Mouse (Mus musculus): ENCODE results near the gene Tgfbr3l.

Gene Tgfbr3l

GRCm38 (mm10) chr8:4237814-4238433 lies 10.1 kb upstream of the Tgfbr3l start:
- peak; percentile 51 for DNase-seq (ENCODE audit: low spot score)

- DNase-seq (ENCODE audit: low spot score), result peak; percentile 100
These were observed 9.4 kb upstream of the Tgfbr3l start, which contains the start of the genes Map2k7 and Gm49320 for GRCm38 (mm10) chr8:4238434-4239192. TSS of gene Map2k7 (plus strand) at chr8:4238740. TSS of gene Gm49320 (plus strand) at chr8:4238865.

GRCm38 (mm10) chr8:4239193-4239890 lies 8.7 kb upstream of the Tgfbr3l start:
- DNase-seq (ENCODE audit: low spot score), result no peak

- DNase-seq (ENCODE audit: low spot score), result no peak
These were observed 3.0 kb upstream of the Tgfbr3l start for GRCm38 (mm10) chr8:4245061-4245460.

- DNase-seq (ENCODE audit: low spot score), result peak; percentile 59
These were observed 2.3 kb upstream of the Tgfbr3l start for GRCm38 (mm10) chr8:4245737-4246136.

DNA sequence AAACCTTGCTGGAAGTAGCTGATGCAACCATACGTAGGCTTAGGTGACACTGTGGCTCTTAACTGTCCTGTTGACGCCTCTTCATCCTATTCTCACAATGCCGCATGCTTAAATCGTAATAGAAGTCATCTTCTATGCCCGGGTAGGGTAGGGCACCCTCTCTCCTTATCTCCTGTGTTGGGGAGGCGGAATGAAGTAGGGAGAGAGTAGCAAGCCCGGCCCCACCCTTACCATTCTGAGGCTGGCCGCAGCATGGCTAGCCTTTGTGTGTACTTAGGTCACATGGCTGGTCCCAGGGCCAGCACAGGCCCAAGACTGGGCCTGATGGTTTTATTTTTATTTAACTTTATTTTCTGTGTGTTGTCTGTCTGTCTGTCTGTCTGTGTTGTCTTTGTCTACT lies 773 bp upstream of the Tgfbr3l start:
- no peak for DNase-seq (ENCODE audit: low spot score)

GRCm38 (mm10) chr8:4249213-4249612 lies 1.2 kb downstream of the Tgfbr3l start:
- peak; percentile 79 for DNase-seq (ENCODE audit: low spot score)

- peak; percentile 94 for DNase-seq (ENCODE audit: low spot score)
These were observed 2.4 kb downstream of the Tgfbr3l start for GRCm38 (mm10) chr8:4250306-4250970.

GRCm38 (mm10) chr8:4252116-4252760 lies 4.2 kb downstream of the Tgfbr3l start:
- DNase-seq (ENCODE audit: low spot score), result peak; percentile 36

- DNase-seq (ENCODE audit: low spot score), result peak; percentile 99
These were observed 5.2 kb downstream of the Tgfbr3l start, which contains the start of gene Snapc2 for GRCm38 (mm10) chr8:4252934-4253841. TSS of gene Snapc2 (plus strand) at chr8:4253080.

DNA sequence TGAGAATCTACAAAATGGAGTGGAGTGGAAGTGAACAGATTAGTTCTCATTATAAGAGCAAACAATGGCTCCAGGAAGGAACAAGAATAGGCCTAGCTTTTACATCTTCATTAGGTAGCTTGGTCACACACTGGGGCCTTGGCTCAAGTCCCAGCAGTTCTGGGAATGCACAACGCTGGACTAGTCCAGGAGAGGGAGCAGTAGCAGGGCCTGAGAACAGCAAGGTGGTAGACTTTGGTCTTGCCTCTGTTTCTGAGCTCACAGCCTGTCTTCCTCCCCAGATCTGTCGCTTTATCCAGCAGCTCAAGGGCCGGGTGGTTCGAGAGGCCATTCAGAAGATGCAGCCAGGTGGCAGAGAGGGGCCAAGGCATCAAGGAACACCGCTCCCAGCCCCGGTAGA lies 6.0 kb downstream of the Tgfbr3l start:
- DNase-seq (ENCODE audit: low spot score), result peak; percentile 76

DNA sequence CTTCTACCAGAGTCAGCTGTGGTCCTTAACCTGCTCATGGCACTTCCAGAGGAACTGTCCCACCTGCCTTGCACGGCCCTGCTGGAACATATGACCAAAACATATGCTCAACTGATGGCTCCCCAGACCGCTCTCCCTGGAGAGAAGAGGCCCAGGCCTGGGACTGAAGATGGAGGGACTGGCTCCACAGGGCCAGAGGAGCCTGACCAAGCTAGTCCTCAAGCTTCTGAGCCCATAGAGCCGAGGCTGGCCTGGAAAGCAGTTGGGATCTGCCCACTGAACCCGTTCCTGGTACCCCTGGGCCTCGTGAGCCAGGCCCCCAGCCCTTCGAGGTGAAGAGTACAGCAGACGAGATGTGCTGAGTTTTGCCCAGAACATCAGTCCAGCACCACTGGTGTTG lies 7.5 kb downstream of the Tgfbr3l start:
- DNase-seq (ENCODE audit: low spot score), result peak; percentile 37

DNA sequence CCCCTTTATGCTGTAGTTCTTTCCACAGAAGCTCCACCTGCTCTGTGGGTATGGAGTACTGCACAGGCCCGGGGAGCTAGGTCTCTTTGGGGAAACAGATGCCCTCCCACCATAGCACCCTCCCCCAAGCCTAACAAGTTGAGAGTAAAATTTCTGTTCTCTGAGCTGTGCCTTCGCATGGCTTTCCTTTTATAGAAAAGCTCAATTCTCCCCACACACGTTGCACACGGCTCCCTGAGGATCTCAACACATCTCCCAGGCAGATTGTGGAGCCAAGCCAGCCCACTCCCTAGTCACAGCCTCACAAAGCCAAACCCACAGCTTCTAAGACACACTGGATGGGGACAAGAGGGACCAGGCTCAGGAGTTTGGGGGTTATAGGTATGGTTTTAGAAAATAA lies 8.9 kb downstream of the Tgfbr3l start:
- DNase-seq (ENCODE audit: low spot score), result peak; percentile 40

DNA sequence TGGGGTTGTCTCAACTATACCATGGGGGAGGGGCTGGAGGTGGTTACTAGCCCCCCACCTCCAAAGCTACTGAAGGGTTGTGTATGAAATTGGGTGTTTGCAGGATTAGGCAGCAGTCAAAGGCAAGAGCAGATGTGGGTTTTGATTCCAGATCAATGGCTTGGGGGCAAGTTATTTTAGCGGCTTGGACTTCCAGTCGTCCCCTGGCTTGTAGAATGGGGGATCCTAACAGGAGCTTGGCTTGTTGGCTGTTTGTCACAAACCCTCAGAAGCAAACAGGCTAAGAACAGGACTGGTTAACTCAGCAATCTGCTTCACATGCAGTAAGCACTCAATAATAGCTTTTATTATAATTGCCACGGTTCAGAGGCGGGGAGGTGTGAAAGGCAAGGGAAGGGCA lies 9.3 kb downstream of the Tgfbr3l start:
- DNase-seq (ENCODE audit: low spot score), result no peak

DNA sequence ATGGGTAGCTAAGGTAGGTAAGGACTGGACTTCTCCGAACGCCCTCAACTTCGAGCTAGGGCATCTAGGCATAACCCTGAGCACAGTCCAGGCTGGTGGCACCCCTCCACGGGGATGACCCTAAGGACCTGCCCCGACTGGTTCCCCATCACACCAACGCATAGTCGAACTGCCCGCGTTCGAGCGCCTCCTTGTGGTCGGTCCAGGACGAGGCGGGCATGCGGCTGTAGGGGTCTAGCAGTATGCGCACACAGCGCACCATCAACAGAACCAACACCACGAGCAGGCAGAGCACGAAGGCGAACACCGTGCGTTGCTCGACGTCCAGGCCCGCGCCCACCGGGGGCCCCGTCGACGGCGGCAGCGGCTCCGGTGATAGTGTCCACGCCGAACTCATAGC lies 10.2 kb downstream of the Tgfbr3l start:
- peak; percentile 92 for DNase-seq (ENCODE audit: low spot score)

GRCm38 (mm10) chr8:4258678-4259077 lies 10.7 kb downstream of the Tgfbr3l start:
- DNase-seq (ENCODE audit: low spot score), result peak; percentile 83

GRCm38 (mm10) chr8:4259125-4259804 lies 11.3 kb downstream of the Tgfbr3l start, which contains the start of gene Ctxn1:
TSS of gene Ctxn1 (minus strand) at chr8:4259274.
- peak; percentile 99 for DNase-seq (ENCODE audit: low spot score)

DNA sequence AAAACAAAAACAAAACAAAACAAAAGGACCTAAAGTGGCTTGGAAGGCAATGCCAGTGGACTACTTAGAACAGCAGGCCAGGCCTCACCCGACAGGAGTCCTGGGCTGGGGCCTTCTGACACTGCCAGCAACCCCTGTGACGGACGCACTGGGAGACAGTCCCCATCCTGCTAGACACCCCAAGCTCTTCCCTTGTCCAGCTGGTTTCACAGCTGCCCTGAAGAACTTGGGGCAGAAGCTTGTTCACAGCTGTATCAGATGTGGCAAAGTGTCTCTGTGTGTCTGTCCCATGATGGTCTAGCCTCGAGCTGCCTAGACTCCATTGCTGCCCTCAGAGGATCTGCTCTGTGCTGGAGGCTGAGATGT lies 11.8 kb downstream of the Tgfbr3l start:
- DNase-seq (ENCODE audit: low spot score), result no peak

GRCm38 (mm10) chr8:4263105-4263791 lies 15.2 kb downstream of the Tgfbr3l start:
- DNase-seq (ENCODE audit: low spot score), result no peak
